ENCODE assay signal across 17 mouse cellular contexts in genomic region chr15:79393101-79393500, GRCm38 (mm10). TPM values are rescaled to one million over a fixed set of nuclear protein-coding genes. Genes with fewer than 3 reads are reported as not detected.
A peak's percentile ranks its signal among the peaks of the same experiment; 100 is the strongest.
DNase-seq lines count a peak whose midpoint lies in the region; ATAC-seq and TF ChIP-seq lines count a peak whose summit lies in the region.
"Had no signal": no experiment of that assay in that cellular context is flagged by ENCODE, and none has a peak within 500 bp of the region (broad histone marks: within the 10 kb centered on the region; RNA-seq: fewer than 3 reads in every experiment).

No protein-coding gene starts in this region.

- H3K4me1 ChIP-seq in heart, embryonic 10.5 days = peaks cover 95% of the 10 kb centered on the region
- H3K4me1 ChIP-seq in E14TG2a.4 (replicated peaks; ENCODE audit: low read depth, low read length) = peaks cover 94% of the 10 kb centered on the region
- peaks cover 8% of the 10 kb centered on the region for H3K4me1 ChIP-seq in limb, embryonic 11.5 days (ENCODE audit: control insufficient read depth, insufficient read depth, low read length)
- peaks cover 54% of the 10 kb centered on the region for H3K4me1 ChIP-seq in kidney, embryonic 14.5 days (ENCODE audit: control insufficient read depth, insufficient read depth, low read length)

- H3K9me3 ChIP-seq in heart, embryonic 10.5 days = no peaks in the 10 kb centered on the region
- no peaks in the 10 kb centered on the region for H3K9me3 ChIP-seq in E14TG2a.4 (ENCODE audit: low read length)
- no peaks in the 10 kb centered on the region for H3K9me3 ChIP-seq in limb, embryonic 11.5 days (ENCODE audit: control insufficient read depth, low read length)
- H3K9me3 ChIP-seq in kidney, embryonic 14.5 days (ENCODE audit: control insufficient read depth, low read length) = no peaks in the 10 kb centered on the region
- H3K9me3 ChIP-seq: forebrain, embryonic 15.5 days; hindbrain, embryonic 15.5 days had no signal

- intact Hi-C loops in heart, postnatal 36 days (cut with DNase I) = no loop called here

- no peak for TF ChIP-seq CTCF in layer of hippocampus, adult 2 months (conservative IDR thresholded peaks at IDR 0.05)
- no peak for TF ChIP-seq CTCF in E14TG2a.4 (conservative IDR thresholded peaks at IDR 0.05; ENCODE audit: low read length)

- no peak for ATAC-seq in limb, embryonic 11.5 days (ENCODE audit: insufficient number of reproducible peaks, low FRiP score, low TSS enrichment, low read depth)
- no peak for ATAC-seq in kidney, embryonic 14.5 days (ENCODE audit: low FRiP score, low TSS enrichment)
- ATAC-seq: forebrain, embryonic 15.5 days; lung, postnatal 0 days had no signal

- 78% methylated on average over 6 of the region's 6 CpGs for WGBS in heart, embryonic 10.5 days
- 73% methylated on average over 6 of the region's 6 CpGs for WGBS in limb, embryonic 11.5 days
- 89% methylated on average over 6 of the region's 6 CpGs for WGBS in kidney, embryonic 14.5 days

- H3K9ac ChIP-seq in limb, embryonic 11.5 days (ENCODE audit: low read length) = no peak overlapping the region
- no peak overlapping the region for H3K9ac ChIP-seq in kidney, embryonic 14.5 days (ENCODE audit: low read depth, low read length)
- H3K9ac ChIP-seq: forebrain, embryonic 15.5 days; hindbrain, embryonic 15.5 days had no signal

- no peak for DNase-seq in heart, embryonic 10.5 days (ENCODE audit: low spot score)
- DNase-seq in heart, postnatal 36 days = no peak
- DNase-seq in layer of hippocampus, adult 2 months (ENCODE audit: low spot score in 2 of 2) = no peak
- no peak for DNase-seq in layer of hippocampus, adult 11-12 months (ENCODE audit: low spot score)
- DNase-seq in limb, embryonic 11.5 days (ENCODE audit: low spot score) = no peak
- DNase-seq in adrenal gland, postnatal 14 days = no peak
- DNase-seq: adrenal gland, adult 8-10 months; cerebellum, adult 9-10 months; gastrocnemius, postnatal 10 days; kidney, adult 9 months; midbrain, embryonic 14.5 days; thymus, postnatal 4 days had no signal

- no peak overlapping the region for H3K4me2 ChIP-seq in limb, embryonic 11.5 days (ENCODE audit: low read depth, severe bottlenecking)
- H3K4me2 ChIP-seq in kidney, embryonic 14.5 days (replicated peaks; ENCODE audit: low read depth, low read length) = no peak overlapping the region
- H3K4me2 ChIP-seq: forebrain, embryonic 15.5 days; hindbrain, embryonic 15.5 days had no signal

- H3K36me3 ChIP-seq in heart, embryonic 10.5 days = peaks cover 23% of the 10 kb centered on the region
- peaks cover 68% of the 10 kb centered on the region for H3K36me3 ChIP-seq in E14TG2a.4 (ENCODE audit: insufficient read depth, low read length)
- H3K36me3 ChIP-seq in limb, embryonic 11.5 days (ENCODE audit: control insufficient read depth, insufficient read depth, low read length) = no peaks in the 10 kb centered on the region; the same call in 1 of the 2 replicates
- peaks cover 7% of the 10 kb centered on the region; the same call in 1 of the 2 replicates for H3K36me3 ChIP-seq in kidney, embryonic 14.5 days (ENCODE audit: control insufficient read depth, insufficient read depth, low read length)
- H3K36me3 ChIP-seq: forebrain, embryonic 15.5 days; hindbrain, embryonic 15.5 days had no signal

- H3K27ac ChIP-seq in heart, embryonic 10.5 days = peak overlapping the region; percentile 84
- H3K27ac ChIP-seq in layer of hippocampus, adult 2 months = peak overlapping the region; percentile 28; the same call in 1 of the 2 replicates
- H3K27ac ChIP-seq in limb, embryonic 11.5 days (replicated peaks; ENCODE audit: low read depth, low read length) = 0 out of 2 replicates have a peak overlapping the region, but pooled peaks have one; percentile 12
- no peak overlapping the region for H3K27ac ChIP-seq in kidney, embryonic 14.5 days (ENCODE audit: low read depth, low read length)
- H3K27ac ChIP-seq: forebrain, embryonic 15.5 days; hindbrain, embryonic 15.5 days had no signal

- H3K27me3 ChIP-seq in heart, embryonic 10.5 days (ENCODE audit: insufficient read depth, poor library complexity, severe bottlenecking) = no peaks in the 10 kb centered on the region
- no peaks in the 10 kb centered on the region for H3K27me3 ChIP-seq in E14TG2a.4 (ENCODE audit: insufficient read depth, low read length)
- no peaks in the 10 kb centered on the region for H3K27me3 ChIP-seq in limb, embryonic 11.5 days (ENCODE audit: control insufficient read depth, insufficient read depth, low read length)
- H3K27me3 ChIP-seq in kidney, embryonic 14.5 days (ENCODE audit: control insufficient read depth, insufficient read depth, low read length) = no peaks in the 10 kb centered on the region
- H3K27me3 ChIP-seq: forebrain, embryonic 15.5 days; hindbrain, embryonic 15.5 days had no signal

- H3K4me3 ChIP-seq in heart, embryonic 10.5 days = no peak overlapping the region
- H3K4me3 ChIP-seq in layer of hippocampus, adult 2 months = no peak overlapping the region
- peak overlapping the region; percentile 29; the same call in 1 of the 2 replicates for H3K4me3 ChIP-seq in E14TG2a.4 (replicated peaks; ENCODE audit: low read length)
- no peak overlapping the region for H3K4me3 ChIP-seq in limb, embryonic 11.5 days (ENCODE audit: low read depth, low read length)
- no peak overlapping the region for H3K4me3 ChIP-seq in kidney, embryonic 14.5 days (ENCODE audit: low read length)
- H3K4me3 ChIP-seq: forebrain, embryonic 15.5 days; hindbrain, embryonic 15.5 days had no signal

RNA-seq across cellular contexts. Expression of gene Tmem184b, which starts 10.3 kb away (rescaled TPM):
- polyA plus RNA-seq in heart, embryonic 10.5 days (2016; fragmentation: Nextera tagmentation; extraction: Ambion mirVana) = 67.7 and 76.3 TPM in 2 replicates
- 10 to 100 TPM; 37.0 to 43.0 TPM for total RNA-seq in heart, postnatal 36 days (2021)
- total RNA-seq in layer of hippocampus, adult 2 months (2021) = 10 to 100 TPM; 53.6 to 56.0 TPM
- 50.4 and 59.7 TPM in 2 replicates for polyA plus RNA-seq in limb, embryonic 11.5 days (2014; fragmentation: Nextera tagmentation; extraction: Ambion mirVana)
- total RNA-seq in adrenal gland, postnatal 14 days (2021) = 45.2 and 48.0 TPM in 2 replicates
- 45.8 and 63.1 TPM in 2 replicates for polyA plus RNA-seq in kidney, embryonic 14.5 days (2014; fragmentation: Nextera tagmentation; extraction: Ambion mirVana)

RNA-seq across cellular contexts. Expression of gene Maff, which starts 46.7 kb away (rescaled TPM):
- 1.6 and 2.0 TPM in 2 replicates for polyA plus RNA-seq in heart, embryonic 10.5 days (2016; fragmentation: Nextera tagmentation; extraction: Ambion mirVana)
- total RNA-seq in heart, postnatal 36 days (2021) = 10 to 100 TPM in 1 of 2 experiments, 1 to 10 TPM in 1; 9.0 to 10.5 TPM
- total RNA-seq in layer of hippocampus, adult 2 months (2021) = 1 to 10 TPM in 1 of 2 experiments, under 1 TPM in 1; 0.87 to 1.8 TPM
- 2.2 and 2.6 TPM in 2 replicates for polyA plus RNA-seq in limb, embryonic 11.5 days (2014; fragmentation: Nextera tagmentation; extraction: Ambion mirVana)
- total RNA-seq in adrenal gland, postnatal 14 days (2021) = 6.2 and 7.4 TPM in 2 replicates
- polyA plus RNA-seq in kidney, embryonic 14.5 days (2014; fragmentation: Nextera tagmentation; extraction: Ambion mirVana) = 3.4 and 3.6 TPM in 2 replicates
